Mouse (Mus musculus) lung, postnatal 0 days (tissue): ENCODE measurements around the gene Cd84. TPM values are rescaled to one million over a fixed set of nuclear protein-coding genes. Genes with fewer than 3 reads are reported as not detected.

ENCODE experiments used
- ATAC-seq: fragments of 200-750 bp; cut with Nextera tagmentation; 2 replicates; pipeline ENCODE4 v1.8.0; 2017; ENCODE audit warnings: moderate library complexity
- DNase-seq: peaks from one replicate; pipeline ENCODE4 v3.0.0-alpha.2; 2016; ENCODE audit warnings: low spot score
- H3K27ac ChIP-seq: fragments of 300-500 bp; sonication (generic); 2 replicates; pipeline ENCODE4 v1.5.1; 2014; ENCODE audit warnings: antibody characterized with exemption, mild to moderate bottlenecking, low read length, mixed read lengths
- H3K27me3 ChIP-seq: fragments of 300-500 bp; sonication (generic); replicated peaks from 2 replicates; pipeline ENCODE4 v1.6.1; 2014; ENCODE audit warnings: low read length, mixed read lengths; ENCODE audit not compliant: insufficient read depth
- H3K36me3 ChIP-seq: fragments of 300-500 bp; sonication (generic); 2 replicates; pipeline ENCODE4 v1.6.1; 2014; ENCODE audit warnings: low read length, mixed read lengths; ENCODE audit not compliant: insufficient read depth
- H3K4me1 ChIP-seq: fragments of 300-500 bp; sonication (generic); 2 replicates; pipeline ENCODE4 v1.6.1; 2014; ENCODE audit warnings: antibody characterized with exemption, low read depth, low read length, mixed read lengths; ENCODE audit not compliant: insufficient read depth
- H3K4me2 ChIP-seq: fragments of 300-500 bp; sonication (generic); replicated peaks from 2 replicates; pipeline ENCODE4 v1.6.1; 2014; ENCODE audit warnings: low read depth, mild to moderate bottlenecking, low read length, moderate library complexity, mixed read lengths
- H3K4me3 ChIP-seq: fragments of 300-500 bp; sonication (generic); 2 replicates; pipeline ENCODE4 v1.5.1; 2014; ENCODE audit warnings: low read depth, low read length
- H3K9ac ChIP-seq: fragments of 300-500 bp; sonication (generic); replicated peaks from 2 replicates; pipeline ENCODE4 v1.6.1; 2014; ENCODE audit warnings: low read depth, mild to moderate bottlenecking
- H3K9me3 ChIP-seq: fragments of 300-500 bp; sonication (generic); 2 replicates; pipeline ENCODE4 v1.6.1; 2016; ENCODE audit warnings: low read length, mixed read lengths
- CTCF ChIP-seq: IDR thresholded peaks from 2 replicates; pipeline ENCODE4 v1.5.1; 2016; ENCODE audit warnings: antibody characterized with exemption, mild to moderate bottlenecking
- EP300 ChIP-seq: IDR thresholded peaks from 2 replicates; pipeline ENCODE4 v1.6.1; 2016; ENCODE audit warnings: antibody characterized with exemption, mild to moderate bottlenecking, control low read depth
- WGBS: fragments of 180-500 bp; shearing (Covaris S2); extraction: QIAGEN DNeasy Blood & Tissue Kit; methylation state at CpG from one replicate; pipeline ENCODE4 v1.1.7; 2014; 5-methylcytosine and 5-hydroxymethylcytosine counted together
- polyA plus RNA-seq: library from polyadenylated mRNA; unstranded; fragments of >200 nt; fragmentation: Nextera tagmentation; extraction: Ambion mirVana; gene quantifications from 2 replicates; pipeline ENCODE4 v1.2.1, GENCODE M21; 2015

Gene Cd84
- polyA plus RNA-seq, 1 experiment from 2014 or later: 8.3 TPM

DNA sequence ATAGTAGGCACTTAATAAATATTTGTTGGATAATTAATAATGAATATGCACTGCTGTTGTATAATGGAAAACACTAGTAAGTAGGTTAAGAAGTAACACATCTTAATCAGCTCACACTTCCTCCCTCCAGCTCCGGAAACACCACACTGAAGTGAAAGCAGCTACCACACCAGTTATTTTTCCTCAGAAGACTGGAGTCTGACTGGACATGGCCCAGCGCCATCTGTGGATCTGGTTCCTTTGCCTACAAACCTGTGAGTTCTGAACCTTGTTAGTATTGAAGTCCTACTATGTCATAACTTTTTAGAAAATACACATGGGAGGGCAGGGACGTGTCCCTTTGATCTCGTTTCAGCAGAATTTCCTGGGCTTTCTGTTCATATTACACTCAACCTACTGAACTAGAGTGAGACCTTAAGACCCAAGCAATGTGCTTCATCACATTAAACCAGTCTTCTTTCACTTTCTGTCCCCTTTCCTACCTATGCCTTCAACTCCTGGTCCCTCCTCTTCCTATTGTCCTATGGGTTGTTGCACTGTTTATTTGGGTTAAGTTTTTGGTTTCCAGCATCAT is 1.0 kb downstream of the Cd84 start:
- H3K4me3 ChIP-seq: no peak overlapping the region
- WGBS: 51% methylated on average over 4 of the region's 4 CpGs
- no peak overlapping the region for H3K4me2 ChIP-seq
- no peaks in the 10 kb centered on the region for H3K36me3 ChIP-seq
- ATAC-seq: no peak
- H3K4me1 ChIP-seq: no peaks in the 10 kb centered on the region
- no peaks in the 10 kb centered on the region for H3K27me3 ChIP-seq
- no peak for DNase-seq
- no peak overlapping the region for H3K27ac ChIP-seq
- H3K9ac ChIP-seq: no peak overlapping the region
- TF ChIP-seq CTCF: no peak
- TF ChIP-seq EP300: no peak
- H3K9me3 ChIP-seq: no peaks in the 10 kb centered on the region

- H3K4me1 ChIP-seq: no peaks in the 10 kb centered on the region
- no peak overlapping the region for H3K4me3 ChIP-seq
- 61% methylated on average over 5 of the region's 5 CpGs for WGBS
- H3K9me3 ChIP-seq: no peaks in the 10 kb centered on the region
- H3K27me3 ChIP-seq: no peaks in the 10 kb centered on the region
- H3K27ac ChIP-seq: no peak overlapping the region
- no peak for DNase-seq
- H3K36me3 ChIP-seq: no peaks in the 10 kb centered on the region
- H3K9ac ChIP-seq: no peak overlapping the region
- no peak for ATAC-seq
- TF ChIP-seq CTCF (no peak), EP300 (no peak)
- no peak overlapping the region for H3K4me2 ChIP-seq
Measured at GRCm38 (mm10) chr1:171845035-171845754, 5.7 kb downstream of the Cd84 start.

- ATAC-seq (no peak), DNase-seq (no peak)
- no peak overlapping the region for H3K4me3 ChIP-seq
- H3K9me3 ChIP-seq: no peaks in the 10 kb centered on the region
- no peak overlapping the region for H3K27ac ChIP-seq
- H3K4me1 ChIP-seq: no peaks in the 10 kb centered on the region
- no peak for TF ChIP-seq CTCF
- TF ChIP-seq EP300: no peak
- H3K36me3 ChIP-seq: no peaks in the 10 kb centered on the region
- H3K9ac ChIP-seq: no peak overlapping the region
- H3K27me3 ChIP-seq: no peaks in the 10 kb centered on the region
- no peak overlapping the region for H3K4me2 ChIP-seq
Measured at GRCm38 (mm10) chr1:171848201-171848600, 8.7 kb downstream of the Cd84 start.

DNA sequence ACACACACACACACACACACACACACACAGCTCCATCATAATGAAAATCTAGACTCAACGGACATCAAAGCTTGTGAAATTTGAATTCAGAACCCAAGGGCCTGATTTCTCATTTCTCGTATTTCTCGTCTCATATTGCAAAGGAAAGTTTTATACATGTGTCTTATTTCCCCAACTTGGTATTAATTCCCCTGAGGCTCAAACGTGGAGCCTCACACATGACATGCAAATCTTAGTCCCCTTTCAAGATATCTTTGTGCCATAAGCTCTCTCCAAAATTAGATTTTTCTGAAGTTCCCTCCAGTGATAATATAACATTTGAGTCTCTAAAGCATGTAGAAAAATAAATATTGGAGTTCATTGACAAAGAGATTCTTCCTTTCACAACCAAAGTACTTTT is 9.3 kb downstream of the Cd84 start:
- DNase-seq: no peak
- H3K27me3 ChIP-seq: no peaks in the 10 kb centered on the region
- no peak for ATAC-seq
- no peaks in the 10 kb centered on the region for H3K36me3 ChIP-seq
- no peaks in the 10 kb centered on the region for H3K4me1 ChIP-seq
- 70% methylated on average over 4 of the region's 4 CpGs for WGBS
- H3K9me3 ChIP-seq: no peaks in the 10 kb centered on the region
- no peak overlapping the region for H3K9ac ChIP-seq
- H3K4me2 ChIP-seq: no peak overlapping the region
- H3K4me3 ChIP-seq: no peak overlapping the region
- H3K27ac ChIP-seq: no peak overlapping the region
- TF ChIP-seq CTCF (no peak), EP300 (no peak)

GRCm38 (mm10) chr1:171849454-171849853 is 10.0 kb downstream of the Cd84 start:
- Histone ChIP-seq H3K4me1 (no peaks in the 10 kb centered on the region), H3K4me3 (no peak overlapping the region), H3K9me3 (no peaks in the 10 kb centered on the region), H3K9ac (no peak overlapping the region), H3K27ac (no peak overlapping the region), H3K36me3 (no peaks in the 10 kb centered on the region), H3K4me2 (no peak overlapping the region), H3K27me3 (no peaks in the 10 kb centered on the region)
- TF ChIP-seq CTCF: no peak
- 0 out of 2 replicates have a peak, but pooled peaks have one; percentile 8 for TF ChIP-seq EP300
- 76% methylated on average over 5 of the region's 5 CpGs for WGBS
- peak; percentile 57 for DNase-seq
- peak; percentile 59; the same call in 1 of the 2 replicates for ATAC-seq

- no peak overlapping the region for H3K27ac ChIP-seq
- no peak overlapping the region for H3K9ac ChIP-seq
- no peak overlapping the region for H3K4me3 ChIP-seq
- WGBS: 69% methylated on average over 4 of the region's 4 CpGs
- ATAC-seq (no peak), DNase-seq (no peak)
- no peaks in the 10 kb centered on the region for H3K4me1 ChIP-seq
- TF ChIP-seq EP300: no peak
- TF ChIP-seq CTCF: no peak
- H3K4me2 ChIP-seq: no peak overlapping the region
- no peaks in the 10 kb centered on the region for H3K36me3 ChIP-seq
- no peaks in the 10 kb centered on the region for H3K9me3 ChIP-seq
- no peaks in the 10 kb centered on the region for H3K27me3 ChIP-seq
Measured at GRCm38 (mm10) chr1:171865467-171865866, 26.0 kb downstream of the Cd84 start.
